Mouse (Mus musculus) hematopoietic multipotent progenitor cell, adult 10-12 weeks (in vitro differentiated cells): Measurements from ENCODE around the gene Prl7b1. TPM values are rescaled to one million over a fixed set of nuclear protein-coding genes. Genes with fewer than 3 reads are reported as not detected.

Experiments used
- polyA plus RNA-seq: library from polyadenylated mRNA; stranded (reverse); fragments of >175 nt; gene quantifications from 2 replicates; pipeline ENCODE4 v1.2.3, GENCODE M21; 2012; ENCODE audit warnings: low replicate concordance

Gene Prl7b1
- not detected in 2 replicates for polyA plus RNA-seq

GRCm38 (mm10) chr13:27610482-27610881 lies at the start of gene Prl7b1:
Gene Prl7b1, minus strand, starts transcription at chr13:27610582.

GRCm38 (mm10) chr13:27642393-27642792 lies 32.0 kb upstream of the Prl7b1 start, which contains the start of gene Prl7a1:
Gene Prl7a1, minus strand, starts transcription at chr13:27642493.

GRCm38 (mm10) chr13:27582071-27582470 lies 28.3 kb downstream of the Prl7b1 start, which contains the start of gene Prl8a1:
Gene Prl8a1, minus strand, starts transcription at chr13:27582171.

GRCm38 (mm10) chr13:27564506-27564905 lies 45.9 kb downstream of the Prl7b1 start, which contains the start of gene Prl8a9:
Gene Prl8a9, minus strand, starts transcription at chr13:27564606.

Other genes with a start within 250 kb of the Prl7b1 start
- gene Prl2b1, start 219.7 kb downstream of the Prl7b1 start, polyA plus RNA-seq, result not detected in 2 replicates
- gene Prl8a6, start 171.9 kb downstream of the Prl7b1 start, polyA plus RNA-seq, result not detected in 2 replicates
- not detected in 2 replicates for gene Prl8a8, start 97.4 kb downstream of the Prl7b1 start, polyA plus RNA-seq
- gene Prl8a9, start 46.0 kb downstream of the Prl7b1 start, polyA plus RNA-seq, result not detected in 2 replicates
- not detected in 2 replicates for gene Prl8a1, start 28.4 kb downstream of the Prl7b1 start, polyA plus RNA-seq
- not detected in 2 replicates for gene Prl7a1, start 31.9 kb upstream of the Prl7b1 start, polyA plus RNA-seq
- gene Prl7a2, start 57.5 kb upstream of the Prl7b1 start, polyA plus RNA-seq, result not detected in 2 replicates
- gene Prl7d1, start 106.2 kb upstream of the Prl7b1 start, polyA plus RNA-seq, result not detected in 2 replicates
- gene Prl7c1, start 170.2 kb upstream of the Prl7b1 start, polyA plus RNA-seq, result not detected in 2 replicates
- gene Prl2a1, start 191.1 kb upstream of the Prl7b1 start, polyA plus RNA-seq, result not detected in 2 replicates
- not detected in 2 replicates for gene Prl2c1, start 238.8 kb upstream of the Prl7b1 start, polyA plus RNA-seq